Mouse (Mus musculus) liver, embryonic 12.5 days (tissue): ENCODE measurements at regions not wholly inside any gene's neighbourhood (a gene's known extent, or its start where the extent isn't known, plus 50 kb on each side); places are given as distances from the start of the nearest gene placed in this dataset.

Source experiments
- ATAC-seq: fragments of 200-750 bp; cut with Nextera tagmentation; 2 replicates; pipeline ENCODE4 v1.8.0; 2017; ENCODE audit warnings: moderate number of reproducible peaks, mild to moderate bottlenecking, moderate library complexity
- H3K27ac ChIP-seq: fragments of 300-500 bp; sonication (generic); 2 replicates; pipeline ENCODE4 v1.5.1; 2016; ENCODE audit warnings: mild to moderate bottlenecking
- H3K27me3 ChIP-seq: fragments of 300-500 bp; sonication (generic); replicated peaks from 2 replicates; pipeline ENCODE4 v1.6.1; 2016; ENCODE audit warnings: mild to moderate bottlenecking, moderate library complexity
- H3K36me3 ChIP-seq: fragments of 300-500 bp; sonication (generic); 2 replicates; pipeline ENCODE4 v1.6.1; 2016; ENCODE audit warnings: mild to moderate bottlenecking, moderate library complexity
- H3K4me1 ChIP-seq: fragments of 300-500 bp; sonication (generic); 2 replicates; pipeline ENCODE4 v1.6.1; 2016
- H3K4me2 ChIP-seq: fragments of 300-500 bp; sonication (generic); 2 replicates; pipeline ENCODE4 v1.6.1; 2016; ENCODE audit warnings: mild to moderate bottlenecking, moderate library complexity
- H3K4me3 ChIP-seq: fragments of 300-500 bp; sonication (generic); 2 replicates; pipeline ENCODE4 v1.5.1; 2016; ENCODE audit warnings: mild to moderate bottlenecking, moderate library complexity
- H3K9ac ChIP-seq: fragments of 300-500 bp; sonication (generic); 2 replicates; pipeline ENCODE4 v1.6.1; 2016; ENCODE audit warnings: mild to moderate bottlenecking, moderate library complexity
- H3K9me3 ChIP-seq: fragments of 300-500 bp; sonication (generic); replicated peaks from 2 replicates; pipeline ENCODE4 v1.6.1; 2016; ENCODE audit warnings: mild to moderate bottlenecking, moderate library complexity
- WGBS: fragments of 180-500 bp; shearing (Covaris S2); methylation state at CpG from one replicate; pipeline ENCODE4 v1.1.7; 2016; ENCODE audit not compliant: insufficient replicate concordance; 5-methylcytosine and 5-hydroxymethylcytosine counted together

DNA sequence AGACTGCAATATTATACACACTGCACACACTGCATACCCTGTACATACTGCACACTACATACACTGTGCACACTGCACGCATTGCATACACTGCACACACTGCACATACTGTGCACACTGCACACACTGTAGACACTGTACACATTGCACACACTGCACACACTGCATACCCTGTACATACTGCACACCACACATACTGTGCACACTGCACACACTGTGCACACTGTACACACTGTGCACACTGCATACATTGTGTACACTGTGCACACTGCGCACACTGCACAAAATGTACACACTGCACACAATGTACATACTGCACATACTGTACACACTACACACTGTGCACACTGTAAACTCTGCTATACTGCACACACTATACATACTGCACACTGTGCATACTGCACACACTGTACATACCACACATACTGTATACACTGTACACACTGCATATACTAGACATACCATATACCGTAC is 405.1 kb downstream of the Rnd3 start:
- no peak overlapping the region for H3K4me2 ChIP-seq
- no peaks in the 10 kb centered on the region for H3K27me3 ChIP-seq
- H3K4me3 ChIP-seq = no peak overlapping the region
- H3K27ac ChIP-seq = no peak overlapping the region
- H3K36me3 ChIP-seq = no peaks in the 10 kb centered on the region
- 0 out of 2 replicates have a peak, but pooled peaks have one; percentile 24 for ATAC-seq
- H3K9ac ChIP-seq = no peak overlapping the region
- H3K4me1 ChIP-seq = no peaks in the 10 kb centered on the region
- H3K9me3 ChIP-seq = no peaks in the 10 kb centered on the region
- WGBS = 83% methylated on average over 3 of the region's 3 CpGs

GRCm38 (mm10) chr2:50742421-50742820 is 406.5 kb downstream of the Rnd3 start:
- Histone ChIP-seq H3K4me1 (no peaks in the 10 kb centered on the region), H3K9me3 (no peaks in the 10 kb centered on the region), H3K4me2 (no peak overlapping the region), H3K36me3 (no peaks in the 10 kb centered on the region), H3K4me3 (no peak overlapping the region), H3K9ac (no peak overlapping the region), H3K27ac (no peak overlapping the region), H3K27me3 (no peaks in the 10 kb centered on the region)
- WGBS = 43% methylated on average over 2 of the region's 2 CpGs
- ATAC-seq = no peak

DNA sequence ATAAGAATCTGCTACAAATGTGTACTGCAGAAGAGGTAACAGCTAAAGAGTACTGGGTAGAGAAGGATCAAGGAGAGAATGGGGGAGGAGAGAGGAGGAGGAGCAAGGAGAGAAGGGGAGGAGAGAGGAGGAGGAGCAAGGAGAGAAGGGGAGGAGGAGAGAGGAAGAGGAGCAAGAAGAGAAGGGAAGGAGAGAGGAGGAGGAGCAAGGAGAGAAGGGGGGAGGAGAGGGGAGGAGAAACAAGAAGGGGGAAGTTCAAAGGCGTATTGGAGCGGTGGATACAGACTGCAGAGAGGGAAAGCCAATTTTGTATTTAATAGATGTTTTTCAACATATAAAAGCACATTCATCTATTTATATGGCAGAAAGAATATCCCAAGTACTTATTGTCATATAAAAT is 407.6 kb downstream of the Rnd3 start:
- Histone ChIP-seq H3K36me3 (no peaks in the 10 kb centered on the region), H3K27me3 (no peaks in the 10 kb centered on the region), H3K4me1 (no peaks in the 10 kb centered on the region), H3K27ac (no peak overlapping the region), H3K9ac (no peak overlapping the region), H3K4me2 (no peak overlapping the region), H3K9me3 (no peaks in the 10 kb centered on the region), H3K4me3 (no peak overlapping the region)
- ATAC-seq = 0 out of 2 replicates have a peak, but pooled peaks have one; percentile 37
- WGBS = 34% methylated on average over 2 of the region's 2 CpGs

GRCm38 (mm10) chr2:50739599-50739979 is 409.3 kb downstream of the Rnd3 start:
- H3K9ac ChIP-seq = no peak overlapping the region
- 75% methylated on average over 8 of the region's 8 CpGs for WGBS
- H3K4me1 ChIP-seq = no peaks in the 10 kb centered on the region
- no peak overlapping the region for H3K27ac ChIP-seq
- H3K4me2 ChIP-seq = no peak overlapping the region
- no peak overlapping the region for H3K4me3 ChIP-seq
- ATAC-seq = no peak
- H3K36me3 ChIP-seq = no peaks in the 10 kb centered on the region
- no peaks in the 10 kb centered on the region for H3K9me3 ChIP-seq
- no peaks in the 10 kb centered on the region for H3K27me3 ChIP-seq

GRCm38 (mm10) chr2:50738936-50739598 is 409.8 kb downstream of the Rnd3 start:
- H3K4me1 ChIP-seq = no peaks in the 10 kb centered on the region
- H3K27me3 ChIP-seq = no peaks in the 10 kb centered on the region
- no peaks in the 10 kb centered on the region for H3K36me3 ChIP-seq
- H3K9me3 ChIP-seq = no peaks in the 10 kb centered on the region
- no peak overlapping the region for H3K27ac ChIP-seq
- WGBS = 64% methylated on average over 8 of the region's 8 CpGs
- H3K9ac ChIP-seq = no peak overlapping the region
- H3K4me3 ChIP-seq = no peak overlapping the region
- no peak for ATAC-seq
- no peak overlapping the region for H3K4me2 ChIP-seq

- no peak overlapping the region for H3K27ac ChIP-seq
- no peaks in the 10 kb centered on the region for H3K9me3 ChIP-seq
- H3K27me3 ChIP-seq = no peaks in the 10 kb centered on the region
- no peak overlapping the region for H3K4me3 ChIP-seq
- no peak overlapping the region for H3K4me2 ChIP-seq
- WGBS = 78% methylated on average over 9 of the region's 9 CpGs
- no peak for ATAC-seq
- no peaks in the 10 kb centered on the region for H3K36me3 ChIP-seq
- H3K9ac ChIP-seq = no peak overlapping the region
- no peaks in the 10 kb centered on the region for H3K4me1 ChIP-seq
Measured at GRCm38 (mm10) chr2:50737706-50738105, 411.2 kb downstream of the Rnd3 start.

GRCm38 (mm10) chr2:50735029-50735428 is 413.9 kb downstream of the Rnd3 start:
- WGBS = 73% methylated on average over 11 of the region's 11 CpGs

GRCm38 (mm10) chr2:50706652-50707051 is 410.1 kb upstream of the Mmadhc start:
- Histone ChIP-seq H3K27ac (no peak overlapping the region), H3K4me1 (no peaks in the 10 kb centered on the region), H3K4me2 (no peak overlapping the region), H3K36me3 (no peaks in the 10 kb centered on the region), H3K9me3 (no peaks in the 10 kb centered on the region), H3K4me3 (no peak overlapping the region), H3K9ac (no peak overlapping the region), H3K27me3 (no peaks in the 10 kb centered on the region)
- no peak for ATAC-seq
- WGBS = 59% methylated on average over 3 of the region's 3 CpGs

More at GRCm38 (mm10) chr2:50735029-50735428, 413.9 kb downstream of the Rnd3 start:
- Histone ChIP-seq H3K9ac (no peak overlapping the region), H3K4me3 (no peak overlapping the region), H3K27me3 (no peaks in the 10 kb centered on the region), H3K4me1 (no peaks in the 10 kb centered on the region), H3K27ac (no peak overlapping the region), H3K4me2 (no peak overlapping the region), H3K36me3 (no peaks in the 10 kb centered on the region), H3K9me3 (no peaks in the 10 kb centered on the region)
- ATAC-seq = no peak

DNA sequence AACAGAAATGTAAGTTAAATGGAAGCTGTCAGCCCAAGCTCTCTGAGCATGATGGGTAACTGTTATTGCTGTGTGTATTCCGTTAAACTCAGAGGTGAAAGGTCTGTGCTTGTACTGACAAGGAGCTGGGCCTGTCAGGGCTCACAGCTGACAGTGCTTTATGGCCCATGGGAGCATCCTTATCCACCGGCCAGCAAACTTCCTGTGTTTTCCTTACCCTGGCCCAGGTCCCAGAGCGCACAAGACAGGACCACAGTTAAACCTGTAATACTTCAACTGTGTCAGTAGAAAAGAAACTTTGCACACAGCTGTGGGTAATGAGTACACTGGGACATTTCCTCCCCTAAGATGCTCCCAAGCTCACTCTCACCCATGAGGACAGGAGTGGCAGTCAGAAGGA is 407.7 kb upstream of the Mmadhc start:
- ATAC-seq = no peak

DNA sequence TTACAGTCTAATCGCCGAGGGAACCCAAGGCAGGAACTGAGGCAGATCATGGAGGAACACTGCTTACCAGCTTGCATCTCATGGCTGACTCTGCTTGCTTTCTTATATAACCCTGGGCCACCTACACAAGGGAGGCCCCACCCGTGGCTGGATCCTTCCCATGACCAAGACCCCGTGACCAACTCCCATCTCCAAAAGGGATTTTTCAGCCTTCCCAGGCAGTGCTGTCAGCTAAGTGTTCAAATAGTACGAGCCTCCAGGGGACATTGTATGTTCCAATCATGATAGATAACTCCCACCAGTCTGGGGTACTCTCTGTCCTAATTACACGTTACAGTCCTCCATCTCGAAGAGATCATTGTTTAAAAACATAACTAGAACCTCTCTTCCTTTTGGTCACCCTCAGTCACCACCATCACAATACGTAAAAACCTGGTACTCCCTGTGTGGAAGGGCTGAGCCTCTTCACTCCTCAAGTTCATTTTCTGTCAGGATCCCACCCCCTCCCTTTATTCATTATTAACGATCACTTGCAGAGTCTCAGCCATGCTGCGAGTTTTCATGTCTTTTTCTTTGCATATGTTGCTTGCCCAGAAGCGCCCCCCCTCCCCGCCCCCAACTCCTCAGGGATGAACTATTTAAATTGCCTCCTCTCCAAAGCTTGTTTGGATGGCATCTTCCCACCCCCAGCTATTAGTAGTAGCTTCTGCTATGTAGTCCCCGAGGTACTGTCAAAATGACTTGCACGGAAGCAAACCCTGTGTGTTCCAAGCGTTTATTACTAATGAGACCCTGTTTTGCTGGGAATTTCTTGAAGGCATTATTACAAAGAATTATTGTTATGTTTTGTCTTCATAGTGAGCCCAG is 406.2 kb upstream of the Mmadhc start:
- Histone ChIP-seq H3K36me3 (no peaks in the 10 kb centered on the region), H3K27me3 (no peaks in the 10 kb centered on the region), H3K4me2 (no peak overlapping the region), H3K9ac (no peak overlapping the region), H3K4me1 (no peaks in the 10 kb centered on the region), H3K9me3 (no peaks in the 10 kb centered on the region), H3K4me3 (no peak overlapping the region), H3K27ac (no peak overlapping the region)
- ATAC-seq = no peak
- 71% methylated on average over 15 of the region's 15 CpGs for WGBS

More for the DNA sequence above, 407.7 kb upstream of the Mmadhc start:
- Histone ChIP-seq H3K4me2 (no peak overlapping the region), H3K4me3 (no peak overlapping the region), H3K36me3 (no peaks in the 10 kb centered on the region), H3K9ac (no peak overlapping the region), H3K9me3 (no peaks in the 10 kb centered on the region), H3K27ac (no peak overlapping the region), H3K27me3 (no peaks in the 10 kb centered on the region), H3K4me1 (no peaks in the 10 kb centered on the region)
- WGBS = 47% methylated on average over 3 of the region's 3 CpGs

DNA sequence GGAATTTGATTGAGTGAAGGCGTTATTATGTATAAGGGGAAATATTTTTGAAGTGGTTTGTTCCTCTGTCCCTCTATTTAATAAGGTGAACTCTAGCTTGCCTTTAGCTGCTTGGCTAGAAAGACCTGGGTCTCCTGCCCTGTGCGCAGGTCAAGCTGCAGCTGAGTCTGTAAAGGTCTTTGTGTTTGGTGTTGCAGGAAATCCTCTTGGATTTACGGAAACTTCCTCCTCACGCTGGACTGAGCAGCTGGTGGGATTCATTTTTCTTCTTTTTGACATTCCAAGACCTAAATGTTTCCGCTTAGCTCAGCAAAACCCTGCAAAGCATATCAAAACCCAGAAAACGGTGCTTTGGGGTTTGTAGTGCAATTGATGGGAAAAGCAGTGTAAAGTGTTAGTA is 402.2 kb upstream of the Mmadhc start:
- Histone ChIP-seq H3K4me2 (no peak overlapping the region), H3K36me3 (no peaks in the 10 kb centered on the region), H3K4me1 (no peaks in the 10 kb centered on the region), H3K27ac (no peak overlapping the region), H3K9me3 (no peaks in the 10 kb centered on the region), H3K27me3 (no peaks in the 10 kb centered on the region), H3K4me3 (no peak overlapping the region), H3K9ac (no peak overlapping the region)
- WGBS = 54% methylated on average over 6 of the region's 6 CpGs
- no peak for ATAC-seq

DNA sequence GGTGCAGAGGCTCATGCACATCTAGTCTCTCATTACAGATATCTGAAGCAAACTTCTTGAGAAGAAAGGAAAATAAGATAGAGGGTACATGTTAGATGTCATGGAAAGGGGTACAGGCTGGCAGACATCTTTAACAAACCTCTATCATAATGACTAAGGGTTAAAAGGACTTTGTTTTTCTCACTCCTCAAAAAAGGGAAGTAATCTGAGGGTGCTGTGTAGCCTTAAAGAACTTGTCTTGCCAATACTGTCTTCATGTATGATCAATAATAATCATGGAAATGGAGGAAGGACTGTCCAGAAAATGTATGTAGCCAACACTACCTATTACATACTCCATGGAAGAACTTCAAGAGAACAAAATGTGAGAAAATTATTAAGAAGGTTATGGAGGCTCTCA is 400.0 kb upstream of the Mmadhc start:
- Histone ChIP-seq H3K9ac (no peak overlapping the region), H3K4me1 (no peaks in the 10 kb centered on the region), H3K27me3 (no peaks in the 10 kb centered on the region), H3K36me3 (no peaks in the 10 kb centered on the region), H3K27ac (no peak overlapping the region), H3K4me2 (no peak overlapping the region), H3K4me3 (no peak overlapping the region), H3K9me3 (no peaks in the 10 kb centered on the region)
- ATAC-seq = no peak
